Mouse (Mus musculus) lung, adult 2 months (tissue): ENCODE measurements around the gene Zbtb49. TPM values are rescaled to one million over a fixed set of nuclear protein-coding genes. Genes with fewer than 3 reads are reported as not detected.

Experiments used
- DNase-seq: peaks from one replicate; pipeline ENCODE4 v3.0.0; 2022
- H3K4me1 ChIP-seq: fragments of 200-500 bp; 2 replicates; pipeline ENCODE4 v1.6.1; 2011; ENCODE audit warnings: low read length; ENCODE audit not compliant: control insufficient read depth, insufficient read depth
- H3K4me3 ChIP-seq: fragments of 200-500 bp; replicated peaks from 2 replicates; pipeline ENCODE3; 2011; ENCODE audit warnings: low read depth, mild to moderate bottlenecking, control low read depth, low read length; ENCODE audit errors: extremely low read depth
- CTCF ChIP-seq: fragments of 200-500 bp; IDR thresholded peaks from 2 replicates; pipeline ENCODE4 v1.5.1; 2011; ENCODE audit warnings: mild to moderate bottlenecking, low read length, control low read depth; ENCODE audit not compliant: insufficient read depth
- POLR2A ChIP-seq: fragments of 200-500 bp; IDR thresholded peaks from 2 replicates; pipeline ENCODE4 v1.6.1; 2011; ENCODE audit warnings: low read depth, mild to moderate bottlenecking, control low read depth, low read length, borderline replicate concordance; ENCODE audit errors: extremely low read depth
- WGBS: fragments of 180-500 bp; shearing (Covaris S2); methylation state at CpG from one replicate; pipeline ENCODE4 v1.1.7; 2018; 5-methylcytosine and 5-hydroxymethylcytosine counted together
- polyA plus RNA-seq: library from polyadenylated mRNA; depleted of rRNA; stranded (reverse); fragments of >200 nt; gene quantifications from 2 replicates; pipeline ENCODE4 v1.2.3, GENCODE M21; 2012; rRNA removed

Zbtb49 gene
- polyA plus RNA-seq, 1 experiment = 18.9 TPM

DNA sequence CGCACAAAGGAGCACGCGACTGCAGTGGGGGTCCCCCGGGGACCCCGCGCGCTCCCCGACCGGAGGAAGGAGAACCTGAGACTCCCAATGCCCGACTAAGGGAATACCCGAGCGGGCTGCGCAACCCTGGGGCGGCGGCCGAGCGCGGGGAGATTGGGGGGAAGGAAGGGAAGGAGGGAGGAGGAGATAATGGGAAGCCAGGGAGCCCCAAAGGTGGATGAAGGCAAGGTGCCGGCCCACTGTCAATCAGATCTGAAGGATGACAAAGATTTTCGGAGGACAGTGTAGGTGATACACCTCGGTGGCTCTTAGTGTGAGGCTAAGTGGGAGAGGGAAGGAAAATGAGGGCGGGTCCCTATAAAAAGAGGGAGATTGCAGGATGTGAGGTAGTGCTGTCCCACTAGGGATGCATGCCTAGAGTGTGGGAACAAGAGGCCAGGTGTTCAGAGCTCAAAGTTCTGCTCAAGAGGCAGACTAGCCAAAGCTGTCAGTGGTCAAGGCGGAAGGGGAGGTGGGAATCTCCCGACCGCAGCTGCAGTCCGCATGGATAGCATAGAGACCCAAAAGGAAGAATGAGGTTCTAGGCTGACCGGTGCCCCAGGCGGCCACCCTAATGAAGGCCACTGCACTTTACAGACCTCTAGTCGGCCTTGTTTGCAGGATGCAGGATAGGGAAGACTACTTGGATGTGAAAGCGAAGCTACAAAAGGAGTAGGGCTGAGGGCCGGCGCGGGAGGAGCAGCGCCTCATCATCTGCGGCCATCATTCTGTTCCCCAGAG lies 60.4 kb downstream of the Zbtb49 start, which contains the start of gene Nsg1:
Gene Nsg1 (minus strand): TSS at position 274 of the 780 bp plus-strand sequence.
- no peak for TF ChIP-seq POLR2A
- TF ChIP-seq CTCF = no peak
- 16% methylated on average over 35 of the region's 35 CpGs for WGBS
- Histone ChIP-seq H3K4me1 (no peaks in the 10 kb centered on the region), H3K4me3 (peak within 1 kb of the TSS; percentile 89)
- no peak for DNase-seq

DNA sequence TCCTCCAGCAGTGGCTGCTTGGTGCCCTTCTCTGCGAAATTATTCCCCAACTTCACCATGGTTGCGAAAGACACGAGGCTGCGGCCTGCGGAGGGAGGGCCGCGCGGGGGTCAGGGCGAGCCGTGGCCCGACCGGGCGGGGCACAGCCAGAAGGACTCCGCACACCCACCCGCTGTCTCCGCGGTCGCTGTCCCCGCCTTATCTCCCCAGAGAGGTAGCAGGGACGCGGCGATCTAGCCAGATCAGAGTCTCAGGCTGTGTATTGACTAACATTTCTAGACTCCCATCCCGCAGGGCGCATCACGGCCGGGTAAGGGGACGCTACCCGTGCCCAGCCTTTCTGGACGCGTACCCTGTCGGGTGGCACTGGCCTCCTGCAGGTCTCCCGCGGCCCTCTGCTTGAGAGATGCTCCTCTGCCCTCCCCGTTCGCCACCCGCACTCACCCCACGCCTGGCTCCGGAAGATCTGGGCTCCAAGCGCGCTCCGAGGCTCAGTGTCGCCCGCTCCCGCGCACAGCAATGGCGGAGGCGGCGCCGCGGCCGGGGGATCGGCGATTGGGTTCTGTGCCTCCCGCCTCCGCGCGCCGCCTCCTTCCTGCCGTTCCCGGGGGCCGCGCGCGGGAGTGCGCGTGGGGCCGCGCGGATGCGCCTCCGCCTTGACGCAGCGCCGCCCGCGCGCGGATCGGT lies 61.2 kb downstream of the Zbtb49 start:
- Histone ChIP-seq H3K4me3 (peak overlapping the region; percentile 89), H3K4me1 (no peaks in the 10 kb centered on the region)
- TF ChIP-seq CTCF (no peak), POLR2A (peak; percentile 21; the same call in 1 of the 2 replicates)
- 1% methylated on average over 79 of the region's 79 CpGs for WGBS
- peak; percentile 34 for DNase-seq

DNA sequence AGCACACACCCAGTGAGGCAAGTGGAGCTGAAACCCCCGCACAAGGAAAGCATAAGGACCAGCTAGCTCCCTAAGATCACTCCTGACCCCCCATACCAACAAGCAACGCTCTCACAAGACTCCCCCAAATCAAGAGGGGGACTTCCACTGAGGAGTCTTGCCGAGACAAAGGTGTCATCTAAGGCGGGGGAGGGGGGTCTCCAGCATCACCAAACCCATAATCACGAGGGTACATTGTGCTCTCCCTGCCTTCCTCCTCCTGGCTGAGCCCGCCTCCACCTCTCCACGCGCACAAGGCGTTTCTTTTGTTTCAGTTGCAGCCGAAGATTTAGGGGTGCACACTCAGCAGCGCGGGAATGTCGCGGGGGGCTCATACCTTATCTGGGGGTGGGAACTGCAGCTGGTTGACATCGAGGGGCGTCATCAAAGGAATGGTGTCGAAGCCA lies 61.7 kb downstream of the Zbtb49 start:
- WGBS = 6% methylated on average over 17 of the region's 17 CpGs
- TF ChIP-seq POLR2A (no peak), CTCF (no peak)
- no peak for DNase-seq
- Histone ChIP-seq H3K4me1 (no peaks in the 10 kb centered on the region), H3K4me3 (peak overlapping the region; percentile 89)

- 74% methylated on average over 9 of the region's 9 CpGs for WGBS
- H3K4me1 ChIP-seq = no peaks in the 10 kb centered on the region
- DNase-seq = no peak
- H3K4me3 ChIP-seq = no peak overlapping the region
- TF ChIP-seq POLR2A (no peak), CTCF (no peak)
Measured at GRCm38 (mm10) chr5:38157481-38158020, 62.7 kb downstream of the Zbtb49 start.

DNA sequence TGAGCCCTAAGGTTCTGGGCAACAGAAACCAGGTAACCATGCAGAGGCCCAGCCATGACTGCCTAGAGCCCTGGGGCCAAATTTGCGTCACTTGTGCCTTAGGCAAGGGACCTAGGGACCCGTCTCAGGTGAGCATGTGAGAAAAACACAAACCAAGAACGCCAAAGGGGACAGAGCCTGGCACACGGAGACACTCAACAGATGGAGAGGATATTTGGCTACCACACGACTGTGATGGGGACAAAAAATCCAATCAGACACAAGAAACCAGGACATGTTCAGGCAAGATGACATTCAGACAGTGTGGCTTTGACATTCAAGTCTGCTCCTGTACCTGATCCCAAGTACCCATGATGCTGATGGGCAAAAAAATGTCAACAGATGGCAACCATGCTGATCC lies 66.6 kb downstream of the Zbtb49 start:
- no peak for DNase-seq
- no peak for TF ChIP-seq CTCF
- no peak for TF ChIP-seq POLR2A
- WGBS = 93% methylated on average over 5 of the region's 5 CpGs
- Histone ChIP-seq H3K4me1 (no peaks in the 10 kb centered on the region), H3K4me3 (no peak overlapping the region)

- no peak for DNase-seq
- 81% methylated on average over 10 of the region's 10 CpGs for WGBS
- Histone ChIP-seq H3K4me1 (no peaks in the 10 kb centered on the region), H3K4me3 (no peak overlapping the region)
- TF ChIP-seq CTCF = no peak
- TF ChIP-seq POLR2A = no peak
Measured at GRCm38 (mm10) chr5:38152201-38153108, 67.8 kb downstream of the Zbtb49 start.

DNA sequence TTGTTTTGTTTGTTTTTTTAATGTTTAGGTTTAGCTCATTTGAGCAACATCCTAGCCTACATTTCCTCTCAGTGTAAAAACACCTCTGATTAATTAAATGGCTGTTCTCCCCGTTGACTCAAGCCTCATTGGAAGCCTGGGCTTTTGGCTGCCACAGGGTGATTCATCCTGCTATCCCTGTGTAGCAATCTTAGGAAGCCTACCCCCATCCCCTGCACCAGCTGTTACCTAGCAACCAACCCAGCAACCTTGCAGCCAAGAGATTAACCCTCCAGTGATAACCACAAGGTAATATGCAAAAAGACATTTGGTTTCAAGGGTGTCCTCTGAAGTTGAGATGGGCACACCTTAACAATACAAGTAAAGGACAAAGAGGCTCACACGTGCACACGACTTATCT lies 69.0 kb downstream of the Zbtb49 start:
- Histone ChIP-seq H3K4me3 (no peak overlapping the region), H3K4me1 (0 out of 2 replicates have a peak, but pooled peaks cover 4% of the 10 kb centered on the region)
- no peak for DNase-seq
- TF ChIP-seq POLR2A = no peak
- WGBS = 59% methylated on average over 3 of the region's 3 CpGs

GRCm38 (mm10) chr5:38146524-38146923 lies 73.7 kb downstream of the Zbtb49 start:
- 0 out of 2 replicates have a peak, but pooled peaks cover 4% of the 10 kb centered on the region for H3K4me1 ChIP-seq
- WGBS = 52% methylated on average over 6 of the region's 6 CpGs
- TF ChIP-seq CTCF (no peak), POLR2A (no peak)
- peak; percentile 33 for DNase-seq
- H3K4me3 ChIP-seq = no peak overlapping the region

DNA sequence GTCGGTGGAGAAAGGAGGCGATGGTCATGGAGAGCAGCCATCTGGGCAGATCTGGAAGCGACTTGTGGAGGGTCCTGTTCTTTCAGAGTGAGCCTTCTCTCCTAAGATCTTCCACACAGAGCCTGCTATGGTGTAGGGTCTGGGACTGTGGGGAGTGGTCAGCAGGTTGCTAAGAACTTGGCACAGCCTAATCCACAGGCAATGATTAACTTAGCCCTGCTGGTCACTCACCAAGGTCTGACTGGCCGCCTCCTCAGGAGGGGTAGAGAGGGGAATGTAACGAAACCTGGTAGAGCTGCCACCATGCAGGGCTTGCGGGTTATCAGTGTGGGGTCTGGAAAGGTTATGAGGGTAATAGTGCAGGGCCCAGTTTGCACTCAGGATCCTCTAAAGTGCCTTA lies 79.4 kb downstream of the Zbtb49 start:
- WGBS = 89% methylated on average over 6 of the region's 6 CpGs
- Histone ChIP-seq H3K4me1 (no peaks in the 10 kb centered on the region), H3K4me3 (no peak overlapping the region)
- DNase-seq = no peak
- TF ChIP-seq POLR2A (no peak), CTCF (no peak)

Other genes with a start within 250 kb of the Zbtb49 start
- gene Stx18, start 181.7 kb downstream of the Zbtb49 start, polyA plus RNA-seq = 15.6 and 17.4 TPM in 2 replicates
- 63.9 and 77.3 TPM in 2 replicates for gene Nsg1, start 60.5 kb downstream of the Zbtb49 start, polyA plus RNA-seq
- gene Lyar, start within 50 bp of the Zbtb49 start, polyA plus RNA-seq = 3.9 and 4.0 TPM in 2 replicates
- 25.8 and 33.8 TPM in 2 replicates for gene Tmem128, start 39.7 kb upstream of the Zbtb49 start, polyA plus RNA-seq
- gene Otop1, start 55.5 kb upstream of the Zbtb49 start, polyA plus RNA-seq = 0.85 and 3.1 TPM in 2 replicates
- not detected in 2 replicates for gene Drd5, start 98.9 kb upstream of the Zbtb49 start, polyA plus RNA-seq